Mouse (Mus musculus): ENCODE results near the gene Grid1.

GRCm38 (mm10) chr14:35486017-35486416 lies 666.1 kb downstream of the Grid1 start:
- TF ChIP-seq POLR2A (IDR thresholded peaks at IDR 0.05; ENCODE audit: control insufficient read depth, extremely low read depth, insufficient read depth, low read length, poor library complexity) (no peak), CTCF (IDR thresholded peaks at IDR 0.05; ENCODE audit: borderline replicate concordance, control insufficient read depth, extremely low read depth, insufficient read depth, low read length, poor library complexity) (no peak)
